Mouse (Mus musculus) hindbrain, postnatal 0 days (tissue): Measurements from ENCODE around the gene Arl6ip6. TPM values are rescaled to one million over a fixed set of nuclear protein-coding genes. Genes with fewer than 3 reads are reported as not detected.

ENCODE experiments used
- ATAC-seq: fragments of 200-750 bp; cut with Nextera tagmentation; 2 replicates; pipeline ENCODE4 v1.8.0; 2017; ENCODE audit warnings: mild to moderate bottlenecking, moderate TSS enrichment, moderate library complexity
- DNase-seq: peaks from one replicate; pipeline ENCODE4 v3.0.0-alpha.2; 2015; ENCODE audit warnings: low spot score
- H3K27ac ChIP-seq: fragments of 300-500 bp; sonication (generic); 2 replicates; pipeline ENCODE4 v1.5.1; 2014; ENCODE audit warnings: mild to moderate bottlenecking
- H3K27me3 ChIP-seq: fragments of 300-500 bp; sonication (generic); 2 replicates; pipeline ENCODE4 v1.6.1; 2014; ENCODE audit warnings: low read length, mixed read lengths; ENCODE audit not compliant: insufficient read depth
- H3K36me3 ChIP-seq: fragments of 300-500 bp; sonication (generic); 2 replicates; pipeline ENCODE4 v1.6.1; 2014; ENCODE audit warnings: low read length, mixed read lengths; ENCODE audit not compliant: insufficient read depth
- H3K4me1 ChIP-seq: fragments of 300-500 bp; sonication (generic); 2 replicates; pipeline ENCODE4 v1.6.1; 2014; ENCODE audit warnings: antibody characterized with exemption, low read length, mixed read lengths; ENCODE audit not compliant: insufficient read depth
- H3K4me2 ChIP-seq: fragments of 300-500 bp; sonication (generic); 2 replicates; pipeline ENCODE4 v1.6.1; 2014; ENCODE audit warnings: low read depth, mild to moderate bottlenecking, low read length, moderate library complexity, mixed read lengths
- H3K4me3 ChIP-seq: fragments of 300-500 bp; sonication (generic); 2 replicates; pipeline ENCODE4 v1.5.1; 2014; ENCODE audit warnings: low read length
- H3K9ac ChIP-seq: fragments of 300-500 bp; sonication (generic); replicated peaks from 2 replicates; pipeline ENCODE4 v1.6.1; 2014; ENCODE audit warnings: mild to moderate bottlenecking, low read length, moderate library complexity, mixed read lengths
- H3K9me3 ChIP-seq: fragments of 300-500 bp; sonication (generic); 2 replicates; pipeline ENCODE4 v1.6.1; 2016; ENCODE audit warnings: low read length, mixed read lengths
- CTCF ChIP-seq: IDR thresholded peaks from 2 replicates; pipeline ENCODE4 v1.5.1; 2016; ENCODE audit warnings: antibody characterized with exemption, control low read depth, low read depth
- WGBS: fragments of 180-500 bp; shearing (Covaris S2); extraction: QIAGEN DNeasy Blood & Tissue Kit; methylation state at CpG from one replicate; pipeline ENCODE4 v1.1.7; 2014; 5-methylcytosine and 5-hydroxymethylcytosine counted together
- polyA plus RNA-seq: library from polyadenylated mRNA; unstranded; fragments of >200 nt; fragmentation: Nextera tagmentation; extraction: Ambion mirVana; gene quantifications from 2 replicates; pipeline ENCODE4 v1.2.1, GENCODE M21; 2015
- total RNA-seq: library from RNA; depleted of rRNA; stranded (reverse); fragments of >200 nt; gene quantifications from 2 replicates; pipeline ENCODE4 v1.2.3, GENCODE M21; 2014; rRNA removed

The Arl6ip6 gene
- total RNA-seq (25.2 and 27.3 TPM in 2 replicates), polyA plus RNA-seq (22.3 and 22.7 TPM in 2 replicates)

DNA sequence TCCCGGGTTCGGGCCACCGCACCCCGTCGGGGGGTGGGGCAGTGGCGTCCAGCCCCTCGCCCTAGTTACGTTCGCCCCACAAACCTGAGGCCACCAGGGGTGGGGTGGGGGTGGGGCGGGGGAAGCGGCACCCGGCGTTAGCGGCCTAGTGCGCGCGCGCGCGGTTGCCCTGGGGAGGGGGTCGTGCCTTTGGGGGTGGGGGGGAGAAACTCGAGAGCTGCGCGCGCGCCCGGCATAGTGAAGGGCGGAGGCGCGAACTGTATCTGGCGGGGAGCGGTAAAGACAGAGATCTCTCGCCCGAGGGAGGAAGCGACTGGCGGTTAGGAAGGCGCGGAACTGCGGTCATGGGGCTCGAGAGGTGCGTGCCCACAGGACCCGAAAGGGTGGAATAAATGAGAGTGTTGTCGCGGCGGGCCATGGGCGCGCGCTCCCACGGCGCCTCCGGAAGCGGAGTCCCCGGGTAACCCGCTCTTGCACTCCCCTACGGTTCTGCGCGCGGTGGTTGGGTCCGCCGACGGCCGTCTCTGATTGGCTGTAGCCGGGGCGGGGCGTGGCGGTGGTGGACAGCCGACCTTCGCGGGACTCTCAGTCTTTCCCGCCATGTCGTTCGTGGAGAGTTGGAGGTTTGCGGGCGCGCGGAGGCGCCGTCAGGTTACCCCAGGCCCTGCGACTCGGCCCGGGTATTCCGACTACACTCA, at the start of gene Arl6ip6:
Arl6ip6 (plus strand) TSS at position 204 of the 698 bp plus-strand sequence.
- no peak for TF ChIP-seq CTCF
- Histone ChIP-seq H3K36me3 (0 out of 2 replicates have a peak, but pooled peaks cover 3% of the 10 kb centered on the region), H3K27ac (peak within 1 kb of the TSS; percentile 95), H3K9ac (peak within 1 kb of the TSS; percentile 71), H3K4me1 (0 out of 2 replicates have a peak, but pooled peaks cover 4% of the 10 kb centered on the region), H3K4me2 (peak within 1 kb of the TSS; percentile 91), H3K9me3 (no peaks in the 10 kb centered on the region), H3K27me3 (no peaks in the 10 kb centered on the region), H3K4me3 (peak within 1 kb of the TSS; percentile 71)
- under 1% methylated on average over 81 of the region's 82 CpGs for WGBS
- DNase-seq: peak; percentile 97
- peak; percentile 93 for ATAC-seq

DNA sequence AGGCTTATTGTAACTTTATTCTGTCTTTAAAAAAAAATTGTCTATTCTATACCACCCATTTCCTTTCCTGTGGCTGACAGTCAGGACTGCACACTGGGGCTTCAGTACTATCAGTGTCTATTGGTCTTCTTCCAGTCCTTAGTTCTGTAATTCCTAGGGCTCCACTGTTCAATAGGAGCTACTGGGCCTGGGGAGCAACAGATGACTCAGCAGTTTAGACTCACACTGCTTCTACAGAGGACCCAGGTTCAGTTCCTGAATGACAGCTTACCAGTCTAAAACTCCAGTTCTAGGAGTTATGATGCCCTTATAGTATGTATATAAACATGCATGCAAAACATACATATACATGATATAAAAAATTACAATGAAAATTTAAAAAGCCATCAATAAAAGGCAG, 44.7 kb upstream of the Arl6ip6 start:
- DNase-seq (no peak), ATAC-seq (no peak)
- Histone ChIP-seq H3K4me3 (no peak overlapping the region), H3K9ac (no peak overlapping the region), H3K27me3 (no peaks in the 10 kb centered on the region), H3K27ac (no peak overlapping the region), H3K4me1 (no peaks in the 10 kb centered on the region), H3K36me3 (peaks cover 18% of the 10 kb centered on the region; the same call in 1 of the 2 replicates), H3K4me2 (no peak overlapping the region), H3K9me3 (no peaks in the 10 kb centered on the region)
- TF ChIP-seq CTCF: no peak

- H3K36me3 ChIP-seq: peaks cover 4% of the 10 kb centered on the region; the same call in 1 of the 2 replicates
- no peak overlapping the region for H3K4me3 ChIP-seq
- no peak overlapping the region for H3K27ac ChIP-seq
- H3K4me1 ChIP-seq: no peaks in the 10 kb centered on the region
- no peak overlapping the region for H3K9ac ChIP-seq
- no peak for ATAC-seq
- H3K27me3 ChIP-seq: no peaks in the 10 kb centered on the region
- no peak overlapping the region for H3K4me2 ChIP-seq
- DNase-seq: no peak
- TF ChIP-seq CTCF: no peak
- H3K9me3 ChIP-seq: no peaks in the 10 kb centered on the region
Measured at GRCm38 (mm10) chr2:53173966-53174365, 17.6 kb upstream of the Arl6ip6 start.

GRCm38 (mm10) chr2:53178966-53179365, 12.6 kb upstream of the Arl6ip6 start:
- Histone ChIP-seq H3K4me1 (no peaks in the 10 kb centered on the region), H3K27me3 (no peaks in the 10 kb centered on the region), H3K27ac (no peak overlapping the region), H3K9me3 (no peaks in the 10 kb centered on the region), H3K4me3 (no peak overlapping the region), H3K9ac (no peak overlapping the region), H3K36me3 (peaks cover 4% of the 10 kb centered on the region; the same call in 1 of the 2 replicates), H3K4me2 (no peak overlapping the region)
- ATAC-seq: no peak
- 86% methylated on average over 3 of the region's 3 CpGs for WGBS
- TF ChIP-seq CTCF: no peak
- no peak for DNase-seq

- Histone ChIP-seq H3K4me3 (no peak overlapping the region), H3K27ac (no peak overlapping the region), H3K9me3 (no peaks in the 10 kb centered on the region), H3K27me3 (no peaks in the 10 kb centered on the region), H3K36me3 (no peaks in the 10 kb centered on the region), H3K4me1 (no peaks in the 10 kb centered on the region), H3K9ac (no peak overlapping the region), H3K4me2 (no peak overlapping the region)
- DNase-seq (no peak), ATAC-seq (no peak)
- TF ChIP-seq CTCF: no peak
Measured at GRCm38 (mm10) chr2:53179876-53180275, 11.7 kb upstream of the Arl6ip6 start.

- WGBS: 60% methylated on average over 3 of the region's 3 CpGs
- H3K27me3 ChIP-seq: no peaks in the 10 kb centered on the region
- no peaks in the 10 kb centered on the region for H3K9me3 ChIP-seq
- no peak overlapping the region for H3K27ac ChIP-seq
- H3K4me3 ChIP-seq: peak overlapping the region; percentile 71
- peak; percentile 28; the same call in 1 of the 2 replicates for TF ChIP-seq CTCF
- peak overlapping the region; percentile 65 for H3K4me2 ChIP-seq
- H3K9ac ChIP-seq: no peak overlapping the region
- 0 out of 2 replicates have a peak, but pooled peaks cover under 1% of the 10 kb centered on the region for H3K36me3 ChIP-seq
- DNase-seq: peak; percentile 24
- no peak for ATAC-seq
- H3K4me1 ChIP-seq: 0 out of 2 replicates have a peak, but pooled peaks cover 4% of the 10 kb centered on the region
Measured at GRCm38 (mm10) chr2:53189811-53190210, 1.7 kb upstream of the Arl6ip6 start.
